Mouse (Mus musculus) naive thymus-derived CD4-positive, alpha-beta T cell, adult 5 months (primary cell): ENCODE data around the gene Olfr678. TPM values are rescaled to one million over a fixed set of nuclear protein-coding genes. Genes with fewer than 3 reads are reported as not detected.

Source experiments
- polyA plus RNA-seq: library from polyadenylated mRNA; unstranded; fragments of 100-300 nt; shearing (Covaris generic); gene quantifications from one replicate; pipeline ENCODE4 v1.2.1, GENCODE M21; 2017

Olfr678 gene
- polyA plus RNA-seq, result not detected

GRCm38 (mm10) chr7:105064175-105064574, at the start of gene Olfr678:
Gene Olfr678 (plus strand): TSS chr7:105064475.

GRCm38 (mm10) chr7:105028360-105028759, 35.9 kb upstream of the Olfr678 start, which contains the start of gene Olfr675:
Gene Olfr675 (minus strand): TSS chr7:105028460.

GRCm38 (mm10) chr7:105032398-105032797, 31.9 kb upstream of the Olfr678 start, which contains the start of gene Olfr676:
Gene Olfr676 (plus strand): TSS chr7:105032698.

DNA sequence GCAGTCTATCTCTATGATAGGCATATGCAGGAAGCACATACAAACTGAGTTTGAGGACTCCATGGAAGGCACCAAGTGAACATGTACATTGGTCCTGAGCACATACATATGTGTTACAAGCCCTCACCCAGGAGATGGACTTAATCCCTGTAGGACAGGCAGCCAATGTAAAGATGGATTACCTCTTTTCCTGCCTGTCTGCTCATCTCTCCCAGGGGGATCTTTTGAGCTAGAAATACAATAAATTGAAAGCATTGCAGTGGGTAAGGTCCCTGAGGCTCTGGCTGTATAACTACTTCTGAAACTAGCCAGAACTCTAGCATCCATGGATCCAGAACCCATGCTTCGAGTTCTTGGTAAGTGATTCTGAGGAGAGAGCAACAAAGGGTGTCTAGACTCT, 16.6 kb downstream of the Olfr678 start, which contains the start of gene Olfr679:
Olfr679 (plus strand) TSS at position 301 of the 400 bp plus-strand sequence.

DNA sequence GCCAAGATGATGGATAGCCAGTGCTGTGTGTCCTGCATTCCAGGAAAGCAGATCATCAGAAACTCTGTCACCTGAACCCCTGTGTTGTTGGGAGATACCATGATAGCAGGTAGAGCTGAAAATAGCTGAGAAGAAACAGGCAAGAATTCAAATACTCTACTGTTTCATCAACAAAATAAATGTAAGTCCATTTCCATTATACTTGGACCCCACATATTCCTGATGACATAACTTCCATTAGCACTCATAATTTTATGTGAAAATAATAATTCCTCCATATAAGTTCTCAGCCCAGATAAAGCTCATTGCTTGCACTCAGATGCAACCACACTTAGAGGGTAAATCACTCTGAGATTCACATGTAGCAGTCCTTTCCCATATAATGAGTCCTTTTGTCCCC, 28.4 kb downstream of the Olfr678 start, which contains the start of gene Olfr680-ps1:
Olfr680-ps1 (minus strand) TSS at position 101 of the 400 bp plus-strand sequence.

DNA sequence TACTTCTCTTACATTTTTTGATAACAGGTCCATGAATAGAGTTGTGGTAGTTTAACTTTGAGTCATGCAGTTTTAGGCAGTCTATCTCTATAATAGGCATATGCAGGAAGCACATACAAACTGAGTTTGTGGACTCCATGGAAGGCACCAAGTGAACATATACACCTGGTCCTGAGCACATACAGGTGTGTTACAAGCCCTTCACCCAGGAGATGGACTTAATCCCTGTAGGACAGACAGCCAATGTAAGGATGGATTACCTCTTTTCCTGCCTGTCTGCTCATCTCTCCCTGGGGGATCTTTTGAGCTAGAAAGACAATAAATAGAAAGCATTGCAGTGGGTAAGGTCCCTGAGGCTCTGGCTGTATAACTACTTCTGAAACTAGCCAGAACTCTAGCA, 52.3 kb downstream of the Olfr678 start, which contains the start of gene Olfr681:
Olfr681 (plus strand) TSS at position 301 of the 400 bp plus-strand sequence.

Other genes starting within 250 kb of the Olfr678 start
- gene Usp17lb, start 221.9 kb upstream of the Olfr678 start, polyA plus RNA-seq, result not detected
- gene Usp17la, start 207.5 kb upstream of the Olfr678 start, polyA plus RNA-seq, result not detected
- not detected for gene Olfr665, start 186.4 kb upstream of the Olfr678 start, polyA plus RNA-seq
- gene Olfr666, start 168.5 kb upstream of the Olfr678 start, polyA plus RNA-seq, result not detected
- gene Olfr667, start 143.0 kb upstream of the Olfr678 start, polyA plus RNA-seq, result not detected
- gene Olfr668, start 136.4 kb upstream of the Olfr678 start, polyA plus RNA-seq, result not detected
- not detected for gene Olfr669, start 130.2 kb upstream of the Olfr678 start, polyA plus RNA-seq
- not detected for gene Olfr670, start 101.9 kb upstream of the Olfr678 start, polyA plus RNA-seq
- 0.17 TPM for gene Olfr671, start 85.3 kb upstream of the Olfr678 start, polyA plus RNA-seq
- gene Olfr672, start 62.4 kb upstream of the Olfr678 start, polyA plus RNA-seq, result not detected
- gene Olfr675, start 36.0 kb upstream of the Olfr678 start, polyA plus RNA-seq, result not detected
- gene Olfr676, start 31.8 kb upstream of the Olfr678 start, polyA plus RNA-seq, result not detected
- gene Olfr677, start 13.1 kb upstream of the Olfr678 start, polyA plus RNA-seq, result not detected
- gene Olfr679, start 16.7 kb downstream of the Olfr678 start, polyA plus RNA-seq, result not detected
- not detected for gene Olfr680-ps1, start 28.3 kb downstream of the Olfr678 start, polyA plus RNA-seq
- gene Olfr681, start 52.4 kb downstream of the Olfr678 start, polyA plus RNA-seq, result not detected
- not detected for gene Olfr683, start 82.5 kb downstream of the Olfr678 start, polyA plus RNA-seq
- gene Olfr684, start 99.2 kb downstream of the Olfr678 start, polyA plus RNA-seq, result not detected
- gene Olfr685, start 121.5 kb downstream of the Olfr678 start, polyA plus RNA-seq, result not detected
- gene Olfr686, start 143.0 kb downstream of the Olfr678 start, polyA plus RNA-seq, result not detected
- not detected for gene Olfr688, start 223.6 kb downstream of the Olfr678 start, polyA plus RNA-seq
- gene Olfr689, start 246.7 kb downstream of the Olfr678 start, polyA plus RNA-seq, result 0.06 TPM